Mouse (Mus musculus): ENCODE results near the gene Tmem29. TPM values are rescaled to one million over a fixed set of nuclear protein-coding genes. Genes with fewer than 3 reads are reported as not detected.

The Tmem29 gene
- total and polyA plus RNA-seq, 3 experiments: 1.4 to 4.4 (median 3.5) TPM

DNA sequence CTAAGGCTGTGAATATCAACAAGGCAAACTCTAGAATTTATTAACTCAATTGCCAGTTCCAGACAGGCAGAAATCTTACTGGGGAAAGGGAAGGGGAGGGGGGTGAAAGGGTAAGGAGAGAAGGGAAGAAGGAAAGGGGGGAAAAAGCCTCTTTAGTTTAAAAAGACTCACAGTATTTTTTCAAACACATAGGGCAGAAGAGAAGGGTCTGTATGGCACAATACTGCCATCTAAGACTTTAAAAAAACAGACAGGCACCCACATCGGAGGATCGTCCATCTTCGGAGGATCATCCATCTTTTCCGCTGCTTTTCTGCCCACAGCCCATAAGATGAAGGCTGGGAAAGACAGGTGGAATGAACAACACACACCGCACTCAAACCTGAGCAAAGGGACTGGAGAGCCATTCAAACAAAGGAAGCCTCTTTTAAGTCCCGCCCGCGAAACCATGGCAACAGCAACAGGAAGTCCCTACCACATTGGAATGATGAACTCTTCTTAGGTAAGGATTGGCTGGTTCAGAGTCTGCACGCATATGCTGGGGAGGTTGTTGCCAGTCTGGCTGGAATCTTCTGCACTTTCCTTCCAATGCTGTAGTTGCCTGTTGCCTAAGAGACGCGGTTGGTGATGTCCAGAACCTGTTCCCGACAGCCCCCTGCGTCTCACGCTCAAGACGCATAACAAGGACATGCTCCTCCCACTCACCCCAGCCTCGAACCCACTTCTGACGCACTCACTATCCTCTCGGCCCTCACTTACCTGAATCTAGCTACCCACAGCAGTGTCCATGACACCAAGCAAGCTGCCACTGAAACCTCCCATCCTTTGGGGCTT is 18.2 kb downstream of the Tmem29 start:
- H3K36me3 ChIP-seq (ENCODE audit: control insufficient read depth, insufficient read depth, low read length): no peaks in the 10 kb centered on the region
- WGBS: 27% methylated on average over 18 of the region's 18 CpGs
- TF ChIP-seq POLR2A (IDR thresholded peaks at IDR 0.05; ENCODE audit: insufficient read depth, low read depth, low read length) (no peak), EP300 (IDR thresholded peaks at IDR 0.05; ENCODE audit: insufficient read depth, low read depth, low read length) (no peak), CTCF (IDR thresholded peaks at IDR 0.05) (no peak)
- peak overlapping the region; percentile 24 for H3K4me3 ChIP-seq
- DNase-seq: peak; percentile 59 to 61
- no peaks in the 10 kb centered on the region for H3K27me3 ChIP-seq (ENCODE audit: control insufficient read depth, insufficient read depth, low read length)
- no peaks in the 10 kb centered on the region for H3K4me1 ChIP-seq (ENCODE audit: control insufficient read depth, insufficient read depth, low read length)
- peak overlapping the region; percentile 44 for H3K9ac ChIP-seq (ENCODE audit: low read depth, low read length)
- H3K79me2 ChIP-seq (replicated peaks; ENCODE audit: control insufficient read depth, insufficient read depth, low read length): no peaks in the 10 kb centered on the region
- H3K27ac ChIP-seq: no peak overlapping the region
- intact Hi-C loops (cut with DNase I): no loop called here

DNA sequence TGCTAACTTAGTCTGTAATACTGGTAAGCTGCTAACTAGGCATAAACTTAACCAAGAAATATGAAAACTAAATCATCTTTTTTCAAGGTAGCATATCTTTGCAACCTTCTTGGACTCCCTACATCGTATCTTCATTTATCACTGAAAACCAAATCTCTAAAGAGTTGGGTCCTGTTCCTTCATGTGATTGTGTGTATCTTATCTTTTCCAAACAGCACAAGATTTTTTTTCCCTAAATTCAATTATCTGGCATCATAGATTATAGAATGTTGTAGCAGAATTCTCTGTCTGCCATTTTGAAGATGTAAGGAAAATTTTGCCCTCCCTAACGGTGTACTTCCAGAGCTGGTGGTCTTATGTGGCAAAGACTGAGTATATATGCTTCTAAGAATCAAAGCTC is 22.6 kb downstream of the Tmem29 start:
- Histone ChIP-seq H3K9ac (ENCODE audit: low read depth, low read length) (no peak overlapping the region), H3K36me3 (ENCODE audit: control insufficient read depth, insufficient read depth, low read length) (no peaks in the 10 kb centered on the region), H3K27me3 (ENCODE audit: control insufficient read depth, insufficient read depth, low read length) (no peaks in the 10 kb centered on the region), H3K79me2 (replicated peaks; ENCODE audit: control insufficient read depth, insufficient read depth, low read length) (no peaks in the 10 kb centered on the region), H3K27ac (no peak overlapping the region), H3K4me1 (ENCODE audit: control insufficient read depth, insufficient read depth, low read length) (no peaks in the 10 kb centered on the region), H3K4me3 (no peak overlapping the region)
- TF ChIP-seq EP300 (IDR thresholded peaks at IDR 0.05; ENCODE audit: insufficient read depth, low read depth, low read length) (no peak), CTCF (IDR thresholded peaks at IDR 0.05) (no peak), POLR2A (IDR thresholded peaks at IDR 0.05; ENCODE audit: insufficient read depth, low read depth, low read length) (no peak)
- no peak for DNase-seq
- WGBS: 73% methylated on average over 2 of the region's 2 CpGs
- intact Hi-C loops (cut with DNase I): no loop called here

DNA sequence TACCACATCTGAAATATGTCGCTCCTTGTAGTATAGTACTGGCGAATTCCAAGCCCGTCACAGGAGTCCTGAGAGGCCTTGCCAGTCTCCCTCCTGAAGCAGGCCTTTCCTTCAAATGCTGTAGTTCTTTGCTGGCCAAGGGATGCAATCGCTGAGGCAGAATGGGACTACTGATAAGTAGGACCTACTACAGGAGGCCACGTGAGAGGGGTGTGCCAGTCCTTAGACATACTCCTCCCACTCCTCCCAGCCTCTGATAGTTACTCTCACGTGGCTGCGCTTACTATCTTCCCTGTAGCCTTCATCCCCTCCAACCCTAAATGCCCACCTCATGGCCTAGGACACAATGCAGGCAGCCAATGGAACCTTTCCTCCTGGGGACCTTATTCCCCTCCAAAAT is 23.6 kb downstream of the Tmem29 start:
- 71% methylated on average over 7 of the region's 7 CpGs for WGBS
- TF ChIP-seq POLR2A (IDR thresholded peaks at IDR 0.05; ENCODE audit: insufficient read depth, low read depth, low read length): no peak
- Histone ChIP-seq H3K27ac (no peak overlapping the region), H3K27me3 (ENCODE audit: control insufficient read depth, insufficient read depth, low read length) (no peaks in the 10 kb centered on the region), H3K36me3 (ENCODE audit: control insufficient read depth, insufficient read depth, low read length) (no peaks in the 10 kb centered on the region), H3K4me1 (ENCODE audit: control insufficient read depth, insufficient read depth, low read length) (no peaks in the 10 kb centered on the region), H3K9ac (ENCODE audit: low read depth, low read length) (no peak overlapping the region), H3K79me2 (replicated peaks; ENCODE audit: control insufficient read depth, insufficient read depth, low read length) (no peaks in the 10 kb centered on the region), H3K4me3 (no peak overlapping the region)
- intact Hi-C loops (cut with DNase I): no loop called here
- DNase-seq: no peak

DNA sequence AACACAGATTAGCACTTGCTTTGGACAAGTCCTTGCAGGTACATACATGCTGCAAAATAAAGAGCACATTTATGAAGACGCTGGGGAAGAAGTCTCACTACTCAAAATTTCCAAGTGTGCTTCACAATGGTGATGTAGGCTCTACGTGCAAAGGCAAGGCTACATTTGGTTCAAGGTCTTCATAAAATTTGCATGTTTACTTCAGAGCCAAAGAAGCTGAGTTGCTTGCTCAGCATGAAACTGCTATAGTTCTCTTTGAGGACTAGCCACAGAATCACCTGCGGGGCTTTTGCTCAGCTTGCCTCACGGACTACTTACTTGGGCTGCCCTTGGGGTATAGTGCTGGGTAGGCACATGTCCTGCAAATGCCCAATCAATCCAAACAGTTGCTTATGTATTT is 45.4 kb downstream of the Tmem29 start:
- 93% methylated on average over 4 of the region's 4 CpGs for WGBS
- Histone ChIP-seq H3K27ac (no peak overlapping the region), H3K4me3 (no peak overlapping the region), H3K9ac (ENCODE audit: low read depth, low read length) (no peak overlapping the region), H3K27me3 (ENCODE audit: control insufficient read depth, insufficient read depth, low read length) (no peaks in the 10 kb centered on the region), H3K36me3 (ENCODE audit: control insufficient read depth, insufficient read depth, low read length) (no peaks in the 10 kb centered on the region), H3K4me1 (ENCODE audit: control insufficient read depth, insufficient read depth, low read length) (no peaks in the 10 kb centered on the region), H3K79me2 (replicated peaks; ENCODE audit: control insufficient read depth, insufficient read depth, low read length) (no peaks in the 10 kb centered on the region)
- DNase-seq: no peak
- intact Hi-C loops (cut with DNase I): no loop called here
- TF ChIP-seq POLR2A (IDR thresholded peaks at IDR 0.05; ENCODE audit: insufficient read depth, low read depth, low read length) (no peak), EP300 (IDR thresholded peaks at IDR 0.05; ENCODE audit: insufficient read depth, low read depth, low read length) (no peak), CTCF (IDR thresholded peaks at IDR 0.05) (no peak)

Other genes with a start within 250 kb of the Tmem29 start
- gene Alas2, start 88.2 kb upstream of the Tmem29 start, total RNA-seq (2021): 100 to 1,000 TPM in 1 of 2 experiments, 10 to 100 TPM in 1; 66.6 to 536 TPM
- gene Alas2, start 88.2 kb upstream of the Tmem29 start, polyA plus RNA-seq (2012; rRNA removed): 62.2 and 511 TPM in 2 replicates
- gene Pfkfb1, start 129.1 kb upstream of the Tmem29 start, total RNA-seq (2021): 10 to 100 TPM in 1 of 2 experiments, 1 to 10 TPM in 1; 5.5 to 16.4 TPM
- gene Pfkfb1, start 129.1 kb upstream of the Tmem29 start, polyA plus RNA-seq (2012; rRNA removed): 17.0 and 24.5 TPM in 2 replicates
- gene Apex2, start 130.7 kb upstream of the Tmem29 start, total RNA-seq (2021): 1 to 10 TPM; 6.5 to 9.6 TPM
- 6.9 and 10.7 TPM in 2 replicates for gene Apex2, start 130.7 kb upstream of the Tmem29 start, polyA plus RNA-seq (2012; rRNA removed)
- gene Tro, start 198.4 kb upstream of the Tmem29 start, total RNA-seq (2021): 1 to 10 TPM; 1.0 to 1.1 TPM
- gene Tro, start 198.4 kb upstream of the Tmem29 start, polyA plus RNA-seq (2012; rRNA removed): 1.6 and 1.8 TPM in 2 replicates

Data from heart, adult 2 months (tissue).